Mouse (Mus musculus) forebrain, embryonic 10.5 days (tissue): ENCODE measurements at regions not wholly inside any gene's neighbourhood (a gene's known extent, or its start where the extent isn't known, plus 50 kb on each side); places are given as distances from the start of the nearest gene placed in this dataset.

Source experiments
- DNase-seq: peaks from one replicate; pipeline ENCODE4 v3.0.0-alpha.2; 2017; ENCODE audit warnings: low spot score; ENCODE audit errors: extremely low spot score
- H3K27ac ChIP-seq: fragments of 300-500 bp; sonication (generic); 2 replicates; pipeline ENCODE4 v1.5.1; 2016; ENCODE audit warnings: mild to moderate bottlenecking
- H3K27me3 ChIP-seq: fragments of 300-500 bp; sonication (generic); 2 replicates; pipeline ENCODE4 v1.6.1; 2016; ENCODE audit warnings: mild to moderate bottlenecking; ENCODE audit not compliant: poor library complexity, severe bottlenecking
- H3K36me3 ChIP-seq: fragments of 300-500 bp; sonication (generic); replicated peaks from 2 replicates; pipeline ENCODE4 v1.6.1; 2016; ENCODE audit warnings: mild to moderate bottlenecking, moderate library complexity
- H3K4me1 ChIP-seq: fragments of 300-500 bp; sonication (generic); 2 replicates; pipeline ENCODE4 v1.6.1; 2016
- H3K4me3 ChIP-seq: fragments of 300-500 bp; sonication (generic); 2 replicates; pipeline ENCODE4 v1.5.1; 2016; ENCODE audit warnings: mild to moderate bottlenecking, moderate library complexity
- H3K9me3 ChIP-seq: fragments of 300-500 bp; sonication (generic); 2 replicates; pipeline ENCODE4 v1.6.1; 2016; ENCODE audit warnings: mild to moderate bottlenecking, moderate library complexity
- WGBS: fragments of 180-500 bp; shearing (Covaris S2); methylation state at CpG from one replicate; pipeline ENCODE4 v1.1.7; 2016; 5-methylcytosine and 5-hydroxymethylcytosine counted together

DNA sequence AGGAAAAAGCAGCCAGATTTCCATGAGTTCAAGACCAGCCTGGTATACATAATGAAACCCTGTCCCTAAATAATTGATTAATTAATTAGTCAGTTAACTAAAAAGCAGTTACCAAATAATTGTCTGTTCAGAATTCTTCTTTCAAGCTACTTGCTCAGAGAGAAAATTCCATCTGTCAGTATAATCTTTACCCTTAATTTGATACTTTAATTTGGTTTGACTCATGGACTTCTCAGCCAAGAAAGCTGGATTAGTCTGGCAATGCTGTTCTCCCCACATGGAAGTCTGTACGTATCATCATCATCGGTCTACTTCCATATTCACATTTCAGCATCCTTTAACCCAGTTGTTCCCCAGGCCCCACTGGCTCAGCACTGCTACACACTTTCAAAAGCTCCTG, 461.0 kb upstream of the Sphkap start:
- no peaks in the 10 kb centered on the region for H3K27me3 ChIP-seq
- no peak for DNase-seq
- WGBS: 92% methylated on average over 2 of the region's 2 CpGs
- H3K4me3 ChIP-seq: no peak overlapping the region
- no peaks in the 10 kb centered on the region for H3K9me3 ChIP-seq
- H3K36me3 ChIP-seq: no peaks in the 10 kb centered on the region
- no peaks in the 10 kb centered on the region; the same call in 1 of the 2 replicates for H3K4me1 ChIP-seq
- H3K27ac ChIP-seq: no peak overlapping the region

- 97% methylated on average over 1 of the region's 1 CpGs for WGBS
These were observed 454.5 kb upstream of the Sphkap start for GRCm38 (mm10) chr1:83862541-83862940.

GRCm38 (mm10) chr1:83862128-83862527, 454.1 kb upstream of the Sphkap start:
- no peak overlapping the region for H3K4me3 ChIP-seq
- no peaks in the 10 kb centered on the region for H3K36me3 ChIP-seq
- no peak overlapping the region for H3K27ac ChIP-seq
- no peak for DNase-seq
- no peaks in the 10 kb centered on the region for H3K9me3 ChIP-seq
- 72% methylated on average over 3 of the region's 3 CpGs for WGBS
- H3K4me1 ChIP-seq: no peaks in the 10 kb centered on the region
- H3K27me3 ChIP-seq: no peaks in the 10 kb centered on the region

More at GRCm38 (mm10) chr1:83862541-83862940, 454.5 kb upstream of the Sphkap start:
- Histone ChIP-seq H3K4me1 (no peaks in the 10 kb centered on the region), H3K36me3 (no peaks in the 10 kb centered on the region), H3K27me3 (no peaks in the 10 kb centered on the region), H3K27ac (no peak overlapping the region), H3K9me3 (no peaks in the 10 kb centered on the region), H3K4me3 (no peak overlapping the region)
- no peak for DNase-seq

DNA sequence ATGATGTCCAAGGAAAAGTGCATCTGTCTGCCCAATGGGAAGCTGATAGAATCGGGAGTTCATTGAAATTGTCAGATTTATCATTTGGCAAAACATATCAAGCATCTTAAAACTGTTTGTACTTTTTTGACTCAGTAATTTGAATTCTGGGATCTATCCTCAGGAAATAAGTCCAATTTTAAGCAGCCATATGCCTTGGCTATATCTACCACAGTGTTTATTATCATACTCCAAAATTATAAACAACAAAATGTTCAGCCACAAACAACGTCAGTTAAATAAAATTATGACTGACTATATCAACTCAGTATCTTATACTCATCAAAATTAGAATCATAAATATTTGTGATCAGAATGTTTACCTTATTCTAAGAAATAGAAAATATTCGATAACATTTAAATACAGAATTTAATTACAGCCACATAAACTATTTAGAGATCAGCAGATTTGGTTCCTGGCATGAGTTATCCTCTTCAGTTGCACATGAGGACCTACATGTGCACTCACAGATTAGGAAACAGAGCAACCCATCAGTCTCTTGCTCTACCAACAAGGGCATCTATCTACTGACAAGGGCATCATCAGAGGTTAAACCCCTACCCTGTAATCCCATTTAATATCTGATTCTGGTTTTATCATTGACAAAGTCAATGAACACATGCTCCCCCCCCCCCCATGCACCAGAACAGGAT, 451.9 kb upstream of the Sphkap start:
- H3K4me3 ChIP-seq: no peak overlapping the region
- no peaks in the 10 kb centered on the region for H3K27me3 ChIP-seq
- no peaks in the 10 kb centered on the region for H3K4me1 ChIP-seq
- H3K36me3 ChIP-seq: no peaks in the 10 kb centered on the region
- WGBS: 88% methylated on average over 3 of the region's 3 CpGs
- no peaks in the 10 kb centered on the region for H3K9me3 ChIP-seq
- DNase-seq: no peak
- no peak overlapping the region for H3K27ac ChIP-seq

DNA sequence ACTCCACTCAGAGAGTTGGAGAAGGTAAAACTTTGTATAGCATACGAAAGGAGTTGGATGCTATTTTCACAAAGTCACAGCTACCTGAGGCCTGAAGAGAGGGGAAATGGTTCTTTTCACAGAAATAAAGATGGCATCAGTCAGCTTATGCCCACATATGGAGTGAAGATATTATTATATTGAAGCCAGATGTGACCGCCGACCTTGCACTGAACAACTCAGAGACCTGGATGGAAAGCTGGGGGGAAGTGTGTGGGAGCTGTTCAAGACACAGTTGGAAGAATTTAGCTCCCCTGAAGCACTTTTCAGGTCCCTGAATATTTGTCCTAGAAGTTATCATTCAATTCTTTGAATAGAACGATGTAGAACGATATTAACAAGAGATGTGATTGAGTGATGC, 446.0 kb upstream of the Sphkap start:
- Histone ChIP-seq H3K4me3 (no peak overlapping the region), H3K36me3 (no peaks in the 10 kb centered on the region), H3K27ac (no peak overlapping the region), H3K4me1 (no peaks in the 10 kb centered on the region), H3K27me3 (no peaks in the 10 kb centered on the region), H3K9me3 (no peaks in the 10 kb centered on the region)
- no peak for DNase-seq
- 78% methylated on average over 5 of the region's 5 CpGs for WGBS

- no peaks in the 10 kb centered on the region for H3K27me3 ChIP-seq
- H3K9me3 ChIP-seq: no peaks in the 10 kb centered on the region
- no peak for DNase-seq
- no peaks in the 10 kb centered on the region for H3K36me3 ChIP-seq
- no peak overlapping the region for H3K4me3 ChIP-seq
- 90% methylated on average over 6 of the region's 6 CpGs for WGBS
- no peaks in the 10 kb centered on the region for H3K4me1 ChIP-seq
- no peak overlapping the region for H3K27ac ChIP-seq
These were observed 443.1 kb upstream of the Sphkap start for GRCm38 (mm10) chr1:83851081-83851480.

- Histone ChIP-seq H3K4me3 (no peak overlapping the region), H3K4me1 (no peaks in the 10 kb centered on the region), H3K36me3 (no peaks in the 10 kb centered on the region), H3K9me3 (no peaks in the 10 kb centered on the region), H3K27me3 (no peaks in the 10 kb centered on the region), H3K27ac (no peak overlapping the region)
- WGBS: 92% methylated on average over 2 of the region's 2 CpGs
- no peak for DNase-seq
These were observed 440.4 kb upstream of the Sphkap start for GRCm38 (mm10) chr1:83848414-83848813.

GRCm38 (mm10) chr1:83847992-83848391, 440.0 kb upstream of the Sphkap start:
- no peaks in the 10 kb centered on the region for H3K36me3 ChIP-seq
- no peaks in the 10 kb centered on the region for H3K9me3 ChIP-seq
- H3K27ac ChIP-seq: no peak overlapping the region
- WGBS: 76% methylated on average over 5 of the region's 5 CpGs
- H3K4me1 ChIP-seq: no peaks in the 10 kb centered on the region
- no peak overlapping the region for H3K4me3 ChIP-seq
- no peaks in the 10 kb centered on the region for H3K27me3 ChIP-seq
- DNase-seq: no peak

- H3K36me3 ChIP-seq: no peaks in the 10 kb centered on the region
- H3K27ac ChIP-seq: no peak overlapping the region
- H3K27me3 ChIP-seq: no peaks in the 10 kb centered on the region
- no peak for DNase-seq
- WGBS: 75% methylated on average over 4 of the region's 4 CpGs
- no peak overlapping the region for H3K4me3 ChIP-seq
- no peaks in the 10 kb centered on the region for H3K4me1 ChIP-seq
- H3K9me3 ChIP-seq: no peaks in the 10 kb centered on the region
These were observed 436.9 kb upstream of the Sphkap start for GRCm38 (mm10) chr1:83844827-83845379.

GRCm38 (mm10) chr1:83835965-83836364, 428.0 kb upstream of the Sphkap start:
- Histone ChIP-seq H3K27me3 (no peaks in the 10 kb centered on the region), H3K36me3 (no peaks in the 10 kb centered on the region), H3K9me3 (no peaks in the 10 kb centered on the region), H3K4me1 (no peaks in the 10 kb centered on the region), H3K27ac (no peak overlapping the region), H3K4me3 (no peak overlapping the region)
- DNase-seq: no peak
- WGBS: 96% methylated on average over 6 of the region's 6 CpGs

GRCm38 (mm10) chr1:83832946-83833345, 424.9 kb upstream of the Sphkap start:
- WGBS: 88% methylated on average over 3 of the region's 3 CpGs
- no peak for DNase-seq

GRCm38 (mm10) chr1:83831900-83832535, 424.0 kb upstream of the Sphkap start:
- H3K4me1 ChIP-seq: no peaks in the 10 kb centered on the region
- no peaks in the 10 kb centered on the region for H3K36me3 ChIP-seq
- H3K9me3 ChIP-seq: no peaks in the 10 kb centered on the region
- H3K27ac ChIP-seq: no peak overlapping the region
- no peaks in the 10 kb centered on the region for H3K27me3 ChIP-seq
- no peak overlapping the region for H3K4me3 ChIP-seq
- no peak for DNase-seq
- 93% methylated on average over 3 of the region's 3 CpGs for WGBS

More at GRCm38 (mm10) chr1:83832946-83833345, 424.9 kb upstream of the Sphkap start:
- Histone ChIP-seq H3K4me1 (no peaks in the 10 kb centered on the region), H3K27me3 (no peaks in the 10 kb centered on the region), H3K4me3 (no peak overlapping the region), H3K27ac (no peak overlapping the region), H3K9me3 (no peaks in the 10 kb centered on the region), H3K36me3 (no peaks in the 10 kb centered on the region)

GRCm38 (mm10) chr1:83830025-83830645, 422.1 kb upstream of the Sphkap start:
- WGBS: 90% methylated on average over 6 of the region's 6 CpGs
- Histone ChIP-seq H3K27me3 (no peaks in the 10 kb centered on the region), H3K4me1 (no peaks in the 10 kb centered on the region), H3K4me3 (no peak overlapping the region), H3K9me3 (no peaks in the 10 kb centered on the region), H3K27ac (no peak overlapping the region), H3K36me3 (no peaks in the 10 kb centered on the region)
- no peak for DNase-seq
